Mouse (Mus musculus) hindbrain, embryonic 14.5 days (tissue): ENCODE measurements around the gene Letmd1. TPM values are rescaled to one million over a fixed set of nuclear protein-coding genes. Genes with fewer than 3 reads are reported as not detected.
"Not testable (repeated sequence)": the region's sequence is repeated elsewhere in the genome, so short reads cannot be mapped to it uniquely, and the experiment has no call there.

Source experiments
- ATAC-seq: fragments of 200-750 bp; cut with Nextera tagmentation; 2 replicates; pipeline ENCODE4 v1.8.0; 2017; ENCODE audit warnings: moderate number of reproducible peaks, mild to moderate bottlenecking, moderate TSS enrichment, moderate library complexity; ENCODE audit not compliant: low FRiP score
- DNase-seq: peaks from one replicate; pipeline ENCODE4 v3.0.0-alpha.2; 2015; ENCODE audit warnings: low spot score
- H3K27ac ChIP-seq: fragments of 300-500 bp; sonication (generic); 2 replicates; pipeline ENCODE4 v1.5.1; 2014; ENCODE audit warnings: mild to moderate bottlenecking, moderate library complexity
- H3K27me3 ChIP-seq: fragments of 300-500 bp; sonication (generic); 2 replicates; pipeline ENCODE4 v1.6.1; 2014; ENCODE audit warnings: mild to moderate bottlenecking, low read length, mixed read lengths; ENCODE audit not compliant: control insufficient read depth, insufficient read depth
- H3K36me3 ChIP-seq: fragments of 300-500 bp; sonication (generic); replicated peaks from 2 replicates; pipeline ENCODE4 v1.6.1; 2014; ENCODE audit not compliant: control insufficient read depth, insufficient read depth
- H3K4me1 ChIP-seq: fragments of 300-500 bp; sonication (generic); replicated peaks from 2 replicates; pipeline ENCODE4 v1.6.1; 2014; ENCODE audit warnings: antibody characterized with exemption, low read length, mixed read lengths; ENCODE audit not compliant: control insufficient read depth, insufficient read depth
- H3K4me2 ChIP-seq: fragments of 300-500 bp; sonication (generic); replicated peaks from 2 replicates; pipeline ENCODE4 v1.6.1; 2014; ENCODE audit warnings: mild to moderate bottlenecking, moderate library complexity
- H3K4me3 ChIP-seq: fragments of 300-500 bp; sonication (generic); replicated peaks from 2 replicates; pipeline ENCODE4 v1.5.1; 2014; ENCODE audit warnings: mild to moderate bottlenecking, low read length
- H3K9ac ChIP-seq: fragments of 300-500 bp; sonication (generic); 2 replicates; pipeline ENCODE4 v1.6.1; 2014
- H3K9me3 ChIP-seq: fragments of 300-500 bp; sonication (generic); 2 replicates; pipeline ENCODE4 v1.6.1; 2016; ENCODE audit warnings: low read length; ENCODE audit not compliant: control insufficient read depth
- WGBS: fragments of 180-500 bp; shearing (Covaris S2); extraction: QIAGEN DNeasy Blood & Tissue Kit; methylation state at CpG from one replicate; pipeline ENCODE4 v1.1.7; 2014; 5-methylcytosine and 5-hydroxymethylcytosine counted together
- polyA plus RNA-seq: library from polyadenylated mRNA; unstranded; fragments of >200 nt; fragmentation: Nextera tagmentation; extraction: Ambion mirVana; gene quantifications from 2 replicates; pipeline ENCODE4 v1.2.1, GENCODE M21; 2014

The Letmd1 gene
- polyA plus RNA-seq, 1 experiment from 2014 or later: 52.1 TPM

DNA sequence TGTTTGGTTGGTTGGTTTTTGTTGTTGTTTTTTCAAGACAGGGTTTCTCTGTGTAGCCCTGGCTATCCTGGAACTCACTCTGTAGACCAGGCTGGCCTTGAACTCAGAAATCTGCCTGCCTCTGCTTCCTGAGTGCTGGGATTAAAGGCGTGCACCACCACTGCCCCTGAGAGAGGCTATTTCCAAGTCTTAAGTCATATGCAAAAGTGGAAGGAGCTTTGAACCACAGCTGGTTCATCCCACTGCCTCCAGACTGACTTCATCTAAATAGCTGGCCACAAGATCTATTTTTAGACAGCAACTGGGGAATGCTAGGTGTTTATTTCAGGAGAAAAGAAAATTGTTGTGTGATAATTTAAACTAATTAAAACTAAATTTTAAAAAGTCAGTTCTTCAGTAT lies 19.5 kb downstream of the Letmd1 start:
- not testable (repeated sequence) for DNase-seq, H3K4me2 ChIP-seq, H3K27ac ChIP-seq, H3K9ac ChIP-seq, ATAC-seq, H3K9me3 ChIP-seq, H3K27me3 ChIP-seq, H3K4me3 ChIP-seq
- Histone ChIP-seq H3K4me1 (peaks cover 24% of the 10 kb centered on the region), H3K36me3 (peaks cover 63% of the 10 kb centered on the region)
- WGBS: 92% methylated on average over 1 of the region's 1 CpGs

DNA sequence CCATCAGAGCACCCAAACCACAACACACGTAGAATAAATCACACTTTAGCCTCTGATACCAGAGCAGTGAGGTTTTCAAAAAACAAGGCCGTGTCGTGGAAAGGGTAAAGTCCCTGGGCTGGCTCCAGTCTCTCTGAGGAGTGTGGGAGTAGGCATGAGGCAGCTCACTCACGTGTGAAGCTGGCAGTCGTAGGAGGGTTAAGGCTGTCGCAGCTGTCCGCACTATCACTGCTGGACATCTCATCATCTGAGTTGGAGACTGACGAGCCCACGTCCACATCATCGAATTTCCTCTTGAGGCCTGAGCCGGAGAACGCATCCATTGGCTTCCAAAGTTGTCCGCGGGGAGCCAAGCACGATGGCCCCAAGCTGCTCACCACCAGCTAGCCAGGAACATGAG lies 20.4 kb downstream of the Letmd1 start:
- Histone ChIP-seq H3K36me3 (peaks cover 54% of the 10 kb centered on the region), H3K9ac (no peak overlapping the region), H3K4me3 (no peak overlapping the region), H3K4me2 (no peak overlapping the region), H3K27ac (no peak overlapping the region), H3K9me3 (no peaks in the 10 kb centered on the region), H3K27me3 (no peaks in the 10 kb centered on the region), H3K4me1 (peaks cover 32% of the 10 kb centered on the region)
- no peak for DNase-seq
- ATAC-seq: no peak
- WGBS: 80% methylated on average over 15 of the region's 15 CpGs

DNA sequence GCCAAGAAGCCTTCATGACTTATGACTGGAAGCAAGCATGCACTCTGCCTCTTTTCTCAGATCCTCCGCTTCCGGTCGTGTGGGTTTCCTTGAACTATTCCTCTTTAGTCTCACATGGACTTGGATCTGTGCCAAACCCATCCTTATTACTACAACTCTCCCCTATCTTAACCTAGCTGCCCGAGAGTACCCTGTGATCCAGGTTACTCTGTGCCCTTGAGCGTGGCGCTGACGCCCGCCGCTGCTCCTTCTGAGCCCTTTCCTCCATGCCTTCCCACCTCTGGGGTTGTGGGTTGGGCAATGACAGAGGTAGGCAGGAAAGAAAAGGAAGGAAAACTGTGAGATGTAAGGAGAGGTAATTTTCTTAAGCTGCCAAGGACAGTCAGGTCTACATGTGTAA lies 23.1 kb downstream of the Letmd1 start:
- H3K36me3 ChIP-seq: peaks cover 27% of the 10 kb centered on the region
- no peak overlapping the region for H3K27ac ChIP-seq
- DNase-seq (no peak), ATAC-seq (no peak)
- peaks cover 35% of the 10 kb centered on the region for H3K4me1 ChIP-seq
- no peak overlapping the region for H3K4me3 ChIP-seq
- H3K9me3 ChIP-seq: no peaks in the 10 kb centered on the region
- WGBS: 68% methylated on average over 9 of the region's 9 CpGs
- no peak overlapping the region for H3K9ac ChIP-seq
- peak overlapping the region; percentile 71 for H3K4me2 ChIP-seq
- H3K27me3 ChIP-seq: no peaks in the 10 kb centered on the region

DNA sequence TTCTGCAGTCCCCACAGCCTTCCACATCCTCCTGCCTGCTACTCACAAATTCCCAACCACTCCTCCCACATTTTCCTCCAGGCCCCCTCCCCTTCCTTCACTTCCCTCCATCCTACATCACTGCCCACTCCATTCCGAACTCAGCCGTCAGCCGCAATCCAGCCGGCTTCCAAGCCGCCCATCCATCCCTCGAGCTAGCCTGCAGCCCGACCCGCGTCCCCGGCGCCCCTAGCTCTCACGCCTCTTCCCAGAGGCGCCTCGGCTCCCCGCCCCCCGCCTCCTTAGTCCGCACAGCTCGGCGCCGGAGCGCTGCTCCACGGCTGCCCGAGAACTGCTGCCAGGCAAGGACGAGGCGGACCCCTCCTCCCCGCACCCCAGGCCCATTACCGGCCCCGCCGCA lies 25.8 kb downstream of the Letmd1 start:
- Histone ChIP-seq H3K36me3 (peaks cover under 1% of the 10 kb centered on the region; the same call in 1 of the 2 replicates), H3K27me3 (no peaks in the 10 kb centered on the region), H3K9me3 (no peaks in the 10 kb centered on the region), H3K4me3 (peak overlapping the region; percentile 80), H3K27ac (peak overlapping the region; percentile 97), H3K4me1 (peaks cover 35% of the 10 kb centered on the region), H3K4me2 (peak overlapping the region; percentile 71), H3K9ac (peak overlapping the region; percentile 93)
- ATAC-seq: peak; percentile 86
- peak; percentile 61 for DNase-seq
- WGBS: under 1% methylated on average over 29 of the region's 29 CpGs

DNA sequence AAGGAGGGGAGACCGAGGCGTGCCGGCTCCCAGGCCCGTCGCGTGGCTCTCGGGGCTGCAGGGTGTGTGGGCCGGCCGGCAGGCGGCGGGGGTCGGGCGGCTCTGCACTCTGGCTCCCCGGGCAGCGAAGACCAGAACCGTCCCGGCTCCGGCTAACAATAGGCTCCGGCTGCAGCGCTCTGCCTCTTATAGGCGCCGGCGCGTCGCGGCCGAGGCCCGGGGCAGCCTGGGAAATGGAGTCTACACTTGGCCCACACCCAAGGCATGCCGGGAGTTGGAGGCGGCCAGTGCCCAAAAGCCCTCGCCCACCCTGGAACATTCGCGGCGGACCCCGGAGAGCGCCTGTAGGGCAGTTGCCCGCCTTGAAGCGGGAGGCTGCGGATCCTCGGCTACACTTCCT lies 26.3 kb downstream of the Letmd1 start, which contains the start of gene Csrnp2:
Gene Csrnp2 (minus strand): TSS at position 387 of the 400 bp plus-strand sequence.
- peak within 1 kb of the TSS; percentile 71 for H3K4me2 ChIP-seq
- DNase-seq (peak; percentile 97), ATAC-seq (peak; percentile 97)
- H3K4me1 ChIP-seq: peaks cover 35% of the 10 kb centered on the region
- peak within 1 kb of the TSS; percentile 93 for H3K9ac ChIP-seq
- no peaks in the 10 kb centered on the region for H3K36me3 ChIP-seq
- WGBS: under 1% methylated on average over 40 of the region's 40 CpGs
- H3K9me3 ChIP-seq: no peaks in the 10 kb centered on the region
- H3K27me3 ChIP-seq: no peaks in the 10 kb centered on the region
- peak within 1 kb of the TSS; percentile 80 for H3K4me3 ChIP-seq
- peak within 1 kb of the TSS; percentile 97 for H3K27ac ChIP-seq

DNA sequence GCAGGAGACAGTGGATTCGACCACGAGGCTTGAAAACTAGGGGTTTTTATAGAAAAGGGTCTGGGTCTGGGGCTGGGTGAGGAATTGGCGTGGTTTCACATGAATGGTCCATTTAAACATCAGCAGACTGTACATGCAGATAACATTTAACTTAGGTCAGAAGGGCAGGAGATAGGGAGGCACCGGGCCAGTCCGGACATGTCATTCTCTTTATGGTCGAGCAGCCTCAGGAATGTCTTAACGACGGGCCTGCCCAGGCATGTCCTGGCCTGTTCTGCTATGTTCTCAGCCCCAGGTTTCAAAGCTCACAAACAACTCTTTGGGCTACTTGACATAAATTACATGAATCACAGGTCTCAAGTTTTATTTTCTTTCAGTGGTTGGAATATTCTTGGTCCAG lies 30.7 kb downstream of the Letmd1 start:
- H3K27ac ChIP-seq, ATAC-seq, H3K4me3 ChIP-seq, DNase-seq, H3K9ac ChIP-seq, H3K4me1 ChIP-seq, H3K4me2 ChIP-seq, H3K9me3 ChIP-seq, H3K27me3 ChIP-seq: not testable (repeated sequence)
- peaks cover 14% of the 10 kb centered on the region for H3K36me3 ChIP-seq
- 91% methylated on average over 8 of the region's 8 CpGs for WGBS

DNA sequence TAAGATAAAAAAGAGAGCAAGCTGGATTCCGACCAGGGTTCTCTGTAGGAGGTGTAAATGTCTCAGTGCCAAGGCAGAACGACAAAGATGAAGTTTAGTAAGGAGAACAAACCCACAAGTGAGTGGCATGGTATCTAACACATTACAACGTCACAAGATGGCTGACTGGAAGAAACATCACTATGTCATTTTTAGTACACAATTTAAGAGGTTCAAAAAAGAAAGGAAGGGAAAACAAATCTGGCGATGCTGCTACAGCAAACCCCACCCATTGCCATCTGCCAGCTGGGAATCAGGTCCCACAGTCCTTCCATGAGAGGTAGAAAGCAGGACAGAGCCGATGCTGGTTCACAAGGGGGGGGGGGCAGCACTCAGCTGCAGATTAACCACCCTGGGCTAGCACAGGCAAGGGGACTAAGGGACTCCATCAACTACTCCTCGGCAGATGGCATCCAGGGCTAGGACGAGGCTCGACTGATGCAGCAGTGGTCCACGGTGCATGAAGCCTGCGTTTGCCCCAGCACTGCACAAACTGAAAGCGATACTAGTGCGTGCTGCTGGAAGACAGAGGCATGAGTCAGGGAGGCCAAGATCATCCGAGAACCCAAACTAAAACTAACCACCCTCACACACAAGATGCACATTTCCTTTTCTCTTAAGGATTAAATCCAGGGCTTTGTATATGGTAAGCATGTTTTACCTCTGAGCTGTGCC lies 39.8 kb downstream of the Letmd1 start:
- H3K36me3 ChIP-seq: peaks cover 94% of the 10 kb centered on the region
- 85% methylated on average over 13 of the region's 13 CpGs for WGBS
- H3K27ac ChIP-seq: no peak overlapping the region
- no peaks in the 10 kb centered on the region for H3K27me3 ChIP-seq
- H3K9me3 ChIP-seq: no peaks in the 10 kb centered on the region
- H3K4me2 ChIP-seq: no peak overlapping the region
- H3K4me1 ChIP-seq: no peaks in the 10 kb centered on the region
- no peak for ATAC-seq
- H3K9ac ChIP-seq: no peak overlapping the region
- no peak for DNase-seq
- H3K4me3 ChIP-seq: no peak overlapping the region

DNA sequence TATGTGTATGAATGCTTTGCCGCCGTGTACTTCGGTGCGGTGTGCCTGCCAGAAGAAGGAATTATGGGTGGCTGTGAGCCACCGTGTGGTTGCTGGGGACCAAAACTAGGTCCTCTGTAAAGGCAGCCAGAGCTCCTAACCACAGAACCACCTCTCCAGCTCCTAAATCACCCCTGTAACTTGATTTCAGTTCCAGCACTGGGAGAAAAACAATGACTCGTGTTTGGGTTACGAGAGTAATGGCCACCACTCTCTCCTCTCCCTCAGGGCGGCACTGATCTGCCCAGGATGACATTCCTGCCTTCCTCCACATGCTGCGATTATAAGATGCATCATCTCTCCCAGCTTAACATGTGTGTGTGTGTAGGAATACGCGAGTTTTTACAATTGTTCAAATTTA lies 41.2 kb downstream of the Letmd1 start:
- Histone ChIP-seq H3K36me3 (peaks cover 94% of the 10 kb centered on the region), H3K4me3 (no peak overlapping the region), H3K4me2 (no peak overlapping the region), H3K9ac (no peak overlapping the region), H3K27me3 (no peaks in the 10 kb centered on the region), H3K4me1 (no peaks in the 10 kb centered on the region), H3K9me3 (no peaks in the 10 kb centered on the region), H3K27ac (no peak overlapping the region)
- DNase-seq (no peak), ATAC-seq (no peak)
- WGBS: 95% methylated on average over 11 of the region's 11 CpGs

DNA sequence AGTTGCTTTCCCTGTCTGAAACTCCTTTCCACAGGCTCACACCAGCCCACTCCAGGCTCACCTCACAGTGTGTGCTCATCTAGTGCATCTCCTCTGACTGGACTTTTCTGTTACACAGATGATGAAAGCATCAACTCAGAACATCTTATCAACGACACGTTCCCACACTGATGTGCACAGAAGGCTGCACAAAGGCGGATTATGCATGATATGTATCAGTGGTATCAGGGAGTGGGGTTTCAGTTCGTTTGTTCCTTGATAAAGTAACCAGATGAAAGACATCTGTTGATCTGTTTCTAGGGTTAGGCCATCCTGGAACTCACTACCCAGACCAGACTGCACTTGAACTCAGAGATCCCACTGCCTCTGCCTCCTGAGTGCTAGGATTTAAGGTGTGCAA lies 44.6 kb downstream of the Letmd1 start:
- no peaks in the 10 kb centered on the region for H3K27me3 ChIP-seq
- no peak overlapping the region for H3K4me3 ChIP-seq
- 96% methylated on average over 4 of the region's 4 CpGs for WGBS
- no peak overlapping the region for H3K27ac ChIP-seq
- H3K9me3 ChIP-seq: no peaks in the 10 kb centered on the region
- H3K4me1 ChIP-seq: no peaks in the 10 kb centered on the region
- H3K9ac ChIP-seq: no peak overlapping the region
- ATAC-seq (no peak), DNase-seq (no peak)
- H3K36me3 ChIP-seq: peaks cover 79% of the 10 kb centered on the region
- H3K4me2 ChIP-seq: no peak overlapping the region
